Mouse (Mus musculus): ENCODE measurements around the gene Nkx2-9.

The Nkx2-9 gene

DNA sequence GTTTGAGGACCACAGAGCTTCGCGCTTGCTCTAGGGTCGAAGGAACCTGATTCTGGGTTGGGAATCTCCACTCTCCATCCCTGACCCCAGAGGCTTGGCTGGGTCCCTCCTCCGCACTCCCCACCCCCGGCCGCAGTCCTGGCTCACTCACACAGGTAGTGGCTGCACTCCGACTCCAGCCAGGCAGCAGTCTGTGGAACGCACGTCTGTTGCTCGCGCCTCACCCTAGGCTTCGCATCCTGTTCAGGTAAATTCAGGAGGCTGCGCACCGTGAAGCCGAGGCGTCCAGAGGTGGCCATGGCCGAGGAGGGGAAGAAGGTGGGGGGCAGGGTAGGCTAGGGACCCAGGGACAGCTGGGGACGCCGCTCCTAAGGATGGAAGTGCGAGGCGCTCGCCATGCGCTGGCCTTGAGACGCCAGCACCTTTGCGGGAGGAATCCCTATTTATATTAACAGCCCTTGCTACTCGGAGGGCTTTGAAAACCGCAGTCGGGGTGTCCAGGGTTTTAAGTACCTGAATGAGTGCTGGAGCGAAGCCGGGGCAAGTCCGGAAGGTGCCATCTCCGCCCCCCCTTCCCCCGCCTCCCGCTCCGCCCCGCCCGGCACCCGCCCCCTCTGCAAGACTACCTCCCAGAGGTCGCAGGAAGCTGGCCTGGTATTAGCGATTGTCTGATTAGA is at the start of gene Nkx2-9:
Gene Nkx2-9 (minus strand): TSS at position 524 of the 677 bp plus-strand sequence.
- DNase-seq: no peak

DNA sequence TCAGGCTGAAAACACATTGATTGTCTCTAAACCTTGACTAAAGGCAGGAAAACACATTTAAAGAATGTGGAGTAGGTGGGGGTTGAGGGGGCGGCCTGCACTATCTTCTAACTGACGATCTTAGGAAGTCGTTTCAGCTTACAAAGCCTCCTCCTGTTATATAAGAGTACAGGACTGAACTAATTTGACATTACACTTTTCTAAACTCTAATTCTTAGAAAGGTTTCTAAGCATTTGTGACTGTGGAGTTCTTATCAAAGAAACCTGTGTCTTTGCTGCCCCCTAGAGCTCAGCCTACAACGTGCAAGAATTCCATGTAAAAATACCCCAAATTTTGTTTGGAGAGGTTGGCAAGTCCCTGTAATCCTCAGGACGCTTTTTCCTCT is 24.1 kb upstream of the Nkx2-9 start:
- peak; percentile 30 for DNase-seq

GRCm38 (mm10) chr12:56636534-56637180 is 23.6 kb upstream of the Nkx2-9 start:
- no peak for DNase-seq

DNA sequence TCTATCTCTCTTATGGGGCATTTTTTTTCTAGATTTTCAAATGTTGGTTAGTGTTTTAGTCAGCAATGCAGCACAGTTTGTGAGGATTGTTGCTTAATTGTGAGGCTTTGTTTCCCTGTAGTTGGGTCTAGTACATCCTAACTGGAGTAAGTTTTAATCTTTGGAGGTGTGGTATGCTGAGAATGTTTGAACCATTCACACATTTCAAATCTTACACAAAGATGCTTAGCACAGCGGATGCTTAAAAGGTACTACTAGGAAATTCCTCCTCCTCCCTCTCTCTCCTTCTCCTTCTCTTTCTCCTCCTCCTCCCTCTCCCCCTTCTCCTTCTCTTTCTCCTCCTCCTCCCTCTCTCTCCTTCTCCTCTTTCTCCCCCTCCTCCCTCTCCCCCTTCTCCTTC is 3.0 kb upstream of the Nkx2-9 start:
- no peak for DNase-seq

- no peak for DNase-seq
Observed at GRCm38 (mm10) chr12:56615391-56615790, 2.3 kb upstream of the Nkx2-9 start.

DNA sequence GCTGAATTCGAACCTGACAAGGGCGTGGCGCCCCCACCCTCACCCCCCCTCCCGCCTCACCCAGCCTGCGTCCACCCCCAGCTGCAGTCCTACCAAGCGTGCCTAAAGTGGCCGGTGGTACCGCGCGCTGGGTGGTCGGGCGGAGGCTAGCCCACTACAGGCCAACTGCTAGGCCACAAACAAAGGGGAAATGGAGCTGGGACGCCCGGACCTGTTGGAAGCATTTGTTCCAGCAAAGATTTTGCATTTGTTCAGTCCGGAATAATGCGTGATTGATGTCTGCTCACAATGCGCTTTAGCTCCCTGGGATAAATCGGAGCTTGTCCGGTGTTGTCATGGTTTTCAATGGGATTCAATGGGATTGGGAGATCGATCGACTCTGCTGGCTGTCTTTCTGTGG is 1.4 kb upstream of the Nkx2-9 start:
- DNase-seq: no peak

- no peak for DNase-seq
Observed at GRCm38 (mm10) chr12:56613916-56614510, 929 bp upstream of the Nkx2-9 start.

DNA sequence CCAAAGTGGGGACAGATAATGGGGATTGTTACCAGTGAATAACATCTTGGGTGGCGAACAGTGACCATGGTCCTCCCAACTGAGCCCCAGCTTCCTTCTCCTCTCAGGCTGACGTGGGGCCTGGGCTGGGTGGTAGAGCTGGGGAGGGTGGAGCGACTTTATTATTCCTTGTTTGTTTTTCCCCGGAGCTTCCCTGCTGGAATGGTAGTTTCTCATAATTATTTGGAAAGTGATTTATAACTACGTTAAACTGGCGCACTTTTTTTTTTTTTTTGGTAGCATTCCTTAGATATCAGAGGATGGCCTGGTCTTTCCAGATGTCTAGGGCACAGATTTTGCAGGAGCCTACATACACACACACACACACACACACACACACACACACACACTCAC is 350 bp upstream of the Nkx2-9 start:
- no peak for DNase-seq

GRCm38 (mm10) chr12:56612349-56612735 is 742 bp downstream of the Nkx2-9 start:
- no peak for DNase-seq

- peak; percentile 11 for DNase-seq
Observed at GRCm38 (mm10) chr12:56611504-56612348, 1.4 kb downstream of the Nkx2-9 start.

DNA sequence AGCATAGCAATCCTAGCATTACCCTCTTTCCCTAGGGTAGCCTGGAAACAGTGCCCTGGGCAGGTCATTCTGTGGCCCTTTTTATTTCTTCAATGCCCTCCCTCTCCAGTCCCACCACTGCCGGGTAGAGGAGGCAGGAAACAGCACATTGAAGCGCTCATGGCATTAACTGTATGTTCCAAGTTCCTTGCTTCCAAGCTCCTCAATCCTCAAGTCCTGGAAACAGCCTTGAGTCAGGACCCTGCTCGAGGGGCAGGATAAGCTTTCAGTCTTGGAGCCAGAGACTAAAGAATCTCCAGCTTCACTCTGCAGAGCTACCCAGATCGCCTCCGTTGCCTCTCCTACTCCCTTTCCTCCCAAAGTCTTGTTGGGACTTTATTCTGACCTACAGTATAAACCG is 2.2 kb downstream of the Nkx2-9 start:
- no peak for DNase-seq

DNA sequence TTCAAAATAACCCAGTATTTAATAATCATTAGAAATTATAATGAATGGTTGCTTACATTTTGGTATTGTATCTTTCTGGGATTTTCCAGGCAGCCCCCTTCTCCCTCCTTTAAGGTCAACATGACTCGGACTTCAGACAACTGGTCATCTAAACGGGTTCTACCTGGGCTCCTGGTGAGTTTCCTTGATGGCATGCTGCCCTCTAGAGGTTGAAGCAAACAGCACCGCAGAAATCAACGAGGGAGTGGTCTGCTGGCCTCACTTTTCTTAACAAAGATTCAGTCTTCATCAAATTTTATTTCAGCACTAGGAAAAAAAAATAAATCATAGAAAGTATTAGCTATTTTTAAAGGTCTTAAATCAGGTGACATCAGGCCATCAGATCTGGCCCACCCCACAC is 21.4 kb downstream of the Nkx2-9 start:
- no peak for DNase-seq

DNA sequence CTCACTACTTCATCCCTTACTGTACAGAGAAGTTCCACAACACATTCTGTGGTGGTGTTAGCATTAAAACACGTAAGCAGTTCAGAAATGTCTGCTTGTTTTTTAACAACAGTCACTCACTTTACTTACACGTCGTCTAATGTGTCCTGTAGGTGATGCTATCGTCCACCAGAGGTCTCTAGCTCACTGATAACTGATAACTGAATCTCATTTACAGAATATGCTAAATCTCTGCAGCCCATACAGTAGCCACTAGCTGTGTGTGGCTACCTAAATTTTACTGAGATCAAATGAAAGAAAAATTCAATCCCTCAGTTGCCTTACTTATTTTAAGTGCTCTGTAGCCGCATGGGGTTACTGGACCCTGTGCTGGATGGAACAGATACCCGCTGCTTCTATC is 25.3 kb downstream of the Nkx2-9 start:
- DNase-seq: no peak

All from thymus, postnatal 4 days (tissue).